In genomic region chr2:48480428-48481191, GRCm38 (mm10) we compare ENCODE assay signal across 11 mouse cellular contexts.
DNase-seq lines count a peak whose midpoint lies in the region; ATAC-seq and TF ChIP-seq lines count a peak whose summit lies in the region.
"Had no signal": no experiment of that assay in that cellular context is flagged by ENCODE, and none has a peak within 500 bp of the region (broad histone marks: within the 10 kb centered on the region; RNA-seq: fewer than 3 reads in every experiment).

No protein-coding gene starts in this region.

- H3K4me2 ChIP-seq in forebrain, postnatal 0 days (ENCODE audit: low read depth), result no peak overlapping the region
- no peak overlapping the region for H3K4me2 ChIP-seq in kidney, postnatal 0 days (ENCODE audit: low read length)
- H3K4me2 ChIP-seq in forebrain, embryonic 13.5 days, result peak overlapping the region; percentile 29; the same call in 1 of the 2 replicates
- H3K4me2 ChIP-seq in midbrain, embryonic 15.5 days, result no peak overlapping the region
- H3K4me2 ChIP-seq: heart, embryonic 15.5 days had no signal

- no peak overlapping the region for H3K9ac ChIP-seq in forebrain, postnatal 0 days
- no peak overlapping the region for H3K9ac ChIP-seq in kidney, postnatal 0 days (ENCODE audit: low read depth, low read length)
- no peak overlapping the region for H3K9ac ChIP-seq in forebrain, embryonic 13.5 days
- no peak overlapping the region for H3K9ac ChIP-seq in midbrain, embryonic 15.5 days
- H3K9ac ChIP-seq: heart, embryonic 15.5 days had no signal

- TF ChIP-seq CTCF in forebrain, postnatal 0 days (IDR thresholded peaks at IDR 0.05; ENCODE audit: low read depth), result no peak
- no peak for TF ChIP-seq CTCF in kidney, postnatal 0 days (IDR thresholded peaks at IDR 0.05; ENCODE audit: low read depth)

- whole genome bisulfite sequencing in forebrain, embryonic 10.5 days, result 64% methylated on average over 9 of the region's 9 CpGs
- 65% methylated on average over 9 of the region's 9 CpGs for WGBS in forebrain, postnatal 0 days
- 63% methylated on average over 9 of the region's 9 CpGs for WGBS in kidney, postnatal 0 days
- 67% methylated on average over 9 of the region's 9 CpGs for WGBS in forebrain, embryonic 13.5 days
- 59% methylated on average over 9 of the region's 9 CpGs for WGBS in midbrain, embryonic 15.5 days

- H3K27ac ChIP-seq in forebrain, embryonic 10.5 days, result peak overlapping the region; percentile 79
- no peak overlapping the region for H3K27ac ChIP-seq in forebrain, postnatal 0 days (ENCODE audit: low read depth, low read length)
- peak overlapping the region; percentile 54; the same call in 1 of the 2 replicates for H3K27ac ChIP-seq in kidney, postnatal 0 days
- H3K27ac ChIP-seq in forebrain, embryonic 13.5 days, result peak overlapping the region; percentile 57; the same call in 1 of the 2 replicates
- no peak overlapping the region for H3K27ac ChIP-seq in midbrain, embryonic 15.5 days
- H3K27ac ChIP-seq: heart, embryonic 15.5 days had no signal

- H3K27me3 ChIP-seq in forebrain, embryonic 10.5 days (ENCODE audit: poor library complexity, severe bottlenecking), result no peaks in the 10 kb centered on the region
- no peaks in the 10 kb centered on the region for H3K27me3 ChIP-seq in forebrain, postnatal 0 days (ENCODE audit: insufficient read depth, low read length)
- H3K27me3 ChIP-seq in kidney, postnatal 0 days (ENCODE audit: insufficient read depth, low read length), result no peaks in the 10 kb centered on the region
- 0 out of 2 replicates have a peak, but pooled peaks cover 4% of the 10 kb centered on the region for H3K27me3 ChIP-seq in forebrain, embryonic 13.5 days
- H3K27me3 ChIP-seq in midbrain, embryonic 15.5 days (replicated peaks), result no peaks in the 10 kb centered on the region
- H3K27me3 ChIP-seq: heart, embryonic 15.5 days had no signal

- no peaks in the 10 kb centered on the region for H3K36me3 ChIP-seq in forebrain, embryonic 10.5 days (replicated peaks)
- H3K36me3 ChIP-seq in forebrain, postnatal 0 days (ENCODE audit: insufficient read depth), result no peaks in the 10 kb centered on the region
- no peaks in the 10 kb centered on the region for H3K36me3 ChIP-seq in kidney, postnatal 0 days (ENCODE audit: insufficient read depth, low read length)
- H3K36me3 ChIP-seq in forebrain, embryonic 13.5 days (ENCODE audit: poor library complexity, severe bottlenecking), result no peaks in the 10 kb centered on the region
- H3K36me3 ChIP-seq in midbrain, embryonic 15.5 days (replicated peaks), result no peaks in the 10 kb centered on the region
- H3K36me3 ChIP-seq: heart, embryonic 15.5 days had no signal

- intact Hi-C loops in heart, postnatal 10 days (cut with DNase I), result no loop called here

- no peaks in the 10 kb centered on the region for H3K9me3 ChIP-seq in forebrain, embryonic 10.5 days
- no peaks in the 10 kb centered on the region for H3K9me3 ChIP-seq in forebrain, postnatal 0 days (ENCODE audit: low read length)
- no peaks in the 10 kb centered on the region for H3K9me3 ChIP-seq in kidney, postnatal 0 days (replicated peaks; ENCODE audit: low read length)
- H3K9me3 ChIP-seq in forebrain, embryonic 13.5 days (replicated peaks), result no peaks in the 10 kb centered on the region
- H3K9me3 ChIP-seq in midbrain, embryonic 15.5 days, result no peaks in the 10 kb centered on the region
- H3K9me3 ChIP-seq: heart, embryonic 15.5 days had no signal

- peaks cover 28% of the 10 kb centered on the region for H3K4me1 ChIP-seq in forebrain, embryonic 10.5 days
- H3K4me1 ChIP-seq in forebrain, postnatal 0 days (ENCODE audit: insufficient read depth), result no peaks in the 10 kb centered on the region
- H3K4me1 ChIP-seq in kidney, postnatal 0 days (replicated peaks; ENCODE audit: insufficient read depth, low read length), result no peaks in the 10 kb centered on the region
- H3K4me1 ChIP-seq in forebrain, embryonic 13.5 days, result peaks cover 15% of the 10 kb centered on the region
- peaks cover 13% of the 10 kb centered on the region for H3K4me1 ChIP-seq in midbrain, embryonic 15.5 days
- H3K4me1 ChIP-seq: heart, embryonic 15.5 days had no signal

- no peak for DNase-seq in forebrain, embryonic 10.5 days (ENCODE audit: extremely low spot score, low spot score)
- no peak for DNase-seq in forebrain, postnatal 0 days
- peak; percentile 70 for DNase-seq in kidney, postnatal 0 days (ENCODE audit: low spot score)
- no peak for DNase-seq in kidney, adult 8-10 months
- no peak for DNase-seq in right cerebral cortex, postnatal 25 days
- no peak for DNase-seq in heart, postnatal 10 days
- DNase-seq: lung, adult 2 months; thymus, adult 2 months had no signal

- H3K4me3 ChIP-seq in forebrain, embryonic 10.5 days, result no peak overlapping the region
- no peak overlapping the region for H3K4me3 ChIP-seq in forebrain, postnatal 0 days (ENCODE audit: low read depth, low read length)
- no peak overlapping the region for H3K4me3 ChIP-seq in kidney, postnatal 0 days (replicated peaks; ENCODE audit: low read depth, low read length)
- no peak overlapping the region for H3K4me3 ChIP-seq in forebrain, embryonic 13.5 days
- no peak overlapping the region for H3K4me3 ChIP-seq in midbrain, embryonic 15.5 days
- H3K4me3 ChIP-seq: heart, embryonic 15.5 days had no signal

- ATAC-seq in forebrain, postnatal 0 days, result no peak
- no peak for ATAC-seq in kidney, postnatal 0 days (replicated peaks; ENCODE audit: low FRiP score, low read depth)
- peak; percentile 54; the same call in 1 of the 2 replicates for ATAC-seq in forebrain, embryonic 13.5 days
- 0 out of 2 replicates have a peak, but pooled peaks have one; percentile 65 for ATAC-seq in midbrain, embryonic 15.5 days (replicated peaks)

Comparison
In these comparisons a context has a peak if more than half of its experiments do, and no peak if none do; other contexts are left out.
1. H3K27ac ChIP-seq: peak in forebrain, embryonic 10.5 days (single experiment), kidney, postnatal 0 days (single experiment) and forebrain, embryonic 13.5 days (single experiment); none in forebrain, postnatal 0 days (single experiment) and midbrain, embryonic 15.5 days (single experiment).
2. ATAC-seq: peak in forebrain, embryonic 13.5 days (single experiment) and midbrain, embryonic 15.5 days (single experiment); none in forebrain, postnatal 0 days (single experiment) and kidney, postnatal 0 days (single experiment).